Mouse (Mus musculus) MEL (cell line): ENCODE results near the gene Dapl1. TPM values are rescaled to one million over a fixed set of nuclear protein-coding genes. Genes with fewer than 3 reads are reported as not detected.

ENCODE experiments used
- DNase-seq: peaks from one replicate; pipeline ENCODE4 v3.0.0; 2011; ENCODE audit warnings: low read depth, low spot score
- H3K27ac ChIP-seq: 2 replicates; pipeline ENCODE4 v1.5.1; 2012; ENCODE audit warnings: low read depth, mild to moderate bottlenecking, control low read depth, low read length, moderate library complexity; ENCODE audit not compliant: control insufficient read depth
- H3K27me3 ChIP-seq, 2 experiments: fragments of 150-350 bp in 1 of 2; sonication (generic) in 1 of 2; 2 replicates each; pipeline ENCODE4 v1.6.1; 2012; ENCODE audit warnings: low read length in 2 of 2, mild to moderate bottlenecking in 2 of 2, improper control_type of control experiment in 1 of 2, moderate library complexity in 1 of 2; ENCODE audit not compliant: insufficient read depth in 2 of 2, control insufficient read depth in 1 of 2
- H3K36me3 ChIP-seq, 2 experiments: 2 replicates each; pipeline ENCODE4 v1.6.1; 2012 to 2014; ENCODE audit warnings: low read length in 2 of 2, improper control_type of control experiment in 1 of 2, inconsistent platforms in 1 of 2, mild to moderate bottlenecking in 1 of 2; ENCODE audit not compliant: insufficient read depth in 2 of 2, control insufficient read depth in 1 of 2
- H3K4me1 ChIP-seq, 2 experiments: fragments of 150-350 bp in 1 of 2; sonication (generic) in 1 of 2; 2 replicates each; pipeline ENCODE4 v1.6.1; 2012; ENCODE audit warnings: low read length in 2 of 2, improper control_type of control experiment in 1 of 2, mild to moderate bottlenecking in 1 of 2; ENCODE audit not compliant: insufficient read depth in 2 of 2, control insufficient read depth in 1 of 2
- H3K4me3 ChIP-seq, 2 experiments: fragments of 150-350 bp in 1 of 2; sonication (generic) in 1 of 2; 2 replicates each; pipeline ENCODE4 v1.5.1; 2012; ENCODE audit warnings: low read depth in 2 of 2, low read length in 2 of 2, mild to moderate bottlenecking in 2 of 2, moderate library complexity in 2 of 2, control low read depth in 1 of 2, improper control_type of control experiment in 1 of 2; ENCODE audit not compliant: control insufficient read depth in 1 of 2, insufficient read depth in 1 of 2
- H3K79me2 ChIP-seq: 2 replicates; pipeline ENCODE4 v1.6.1; 2012; ENCODE audit warnings: mild to moderate bottlenecking, low read length, moderate library complexity; ENCODE audit not compliant: control insufficient read depth, poor library complexity, insufficient read depth
- H3K9ac ChIP-seq: 2 replicates; pipeline ENCODE4 v1.6.1; 2012; ENCODE audit warnings: low read depth, mild to moderate bottlenecking, control low read depth, low read length, moderate library complexity; ENCODE audit not compliant: control insufficient read depth, poor library complexity, severe bottlenecking
- H3K9me3 ChIP-seq: fragments of 150-350 bp; sonication (generic); replicated peaks from 2 replicates; pipeline ENCODE4 v1.6.1; 2012; ENCODE audit warnings: mild to moderate bottlenecking, low read length, improper control_type of control experiment, moderate library complexity; ENCODE audit not compliant: insufficient read depth
- CHD1 ChIP-seq: IDR thresholded peaks from 2 replicates; pipeline ENCODE4 v1.6.1; 2012; ENCODE audit warnings: low read depth, mild to moderate bottlenecking, inconsistent platforms, low read length, improper control_type of control experiment
- ELF1 ChIP-seq: IDR thresholded peaks from 2 replicates; pipeline ENCODE4 v1.6.1; 2014; ENCODE audit warnings: low read depth, mild to moderate bottlenecking, inconsistent platforms, low read length, improper control_type of control experiment, moderate library complexity
- EP300 ChIP-seq, 2 experiments: IDR thresholded peaks; 2 replicates each; pipeline ENCODE4 v1.6.1; 2011; ENCODE audit warnings: improper control_type of control experiment in 2 of 2, low read length in 2 of 2, low read depth in 1 of 2, mild to moderate bottlenecking in 1 of 2
- ETS1 ChIP-seq: IDR thresholded peaks from 2 replicates; pipeline ENCODE4 v1.6.1; 2012; ENCODE audit warnings: low read depth, mild to moderate bottlenecking, inconsistent platforms, low read length, improper control_type of control experiment, moderate library complexity
- GATA1 ChIP-seq: IDR thresholded peaks from 2 replicates; pipeline ENCODE4 v1.6.1; 2011; ENCODE audit warnings: low read depth, low read length, improper control_type of control experiment
- HCFC1 ChIP-seq: IDR thresholded peaks from 2 replicates; pipeline ENCODE4 v1.6.1; 2012; ENCODE audit warnings: low read depth, mild to moderate bottlenecking, inconsistent platforms, low read length, improper control_type of control experiment, moderate library complexity
- MAZ ChIP-seq: IDR thresholded peaks from 2 replicates; pipeline ENCODE4 v1.6.1; 2012; ENCODE audit warnings: low read depth, mild to moderate bottlenecking, inconsistent platforms, low read length, improper control_type of control experiment
- MXI1 ChIP-seq: IDR thresholded peaks from 2 replicates; pipeline ENCODE4 v1.6.1; 2011; ENCODE audit warnings: mild to moderate bottlenecking, low read depth, low read length, improper control_type of control experiment
- MYC ChIP-seq: IDR thresholded peaks from 2 replicates; pipeline ENCODE4 v1.6.1; 2011; ENCODE audit warnings: low read depth, mild to moderate bottlenecking, low read length, improper control_type of control experiment, moderate library complexity
- POLR2AphosphoS2 ChIP-seq: IDR thresholded peaks from 2 replicates; pipeline ENCODE4 v1.6.1; 2011; ENCODE audit warnings: low read length, improper control_type of control experiment
- SMC3 ChIP-seq: IDR thresholded peaks from 2 replicates; pipeline ENCODE4 v1.6.1; 2011; ENCODE audit warnings: low read depth, low read length, improper control_type of control experiment
- TBP ChIP-seq: IDR thresholded peaks from 2 replicates; pipeline ENCODE4 v1.8.0; 2011; ENCODE audit warnings: low read depth, low read length, improper control_type of control experiment
- UBTF ChIP-seq: IDR thresholded peaks from 2 replicates; pipeline ENCODE4 v1.6.1; 2012; ENCODE audit warnings: low read depth, mild to moderate bottlenecking, inconsistent platforms, low read length, improper control_type of control experiment, moderate library complexity, borderline replicate concordance; ENCODE audit not compliant: insufficient read depth
- USF2 ChIP-seq, 2 experiments: IDR thresholded peaks; 2 replicates each; pipeline ENCODE4 v1.6.1; 2011 to 2012; ENCODE audit warnings: improper control_type of control experiment in 2 of 2, low read length in 2 of 2, borderline replicate concordance in 1 of 2, inconsistent platforms in 1 of 2, low read depth in 1 of 2, mild to moderate bottlenecking in 1 of 2; ENCODE audit not compliant: insufficient read depth in 1 of 2
- ZC3H11A ChIP-seq: IDR thresholded peaks from 2 replicates; pipeline ENCODE4 v1.6.1; 2012; ENCODE audit warnings: low read depth, mild to moderate bottlenecking, inconsistent platforms, low read length, improper control_type of control experiment
- ZMIZ1 ChIP-seq: IDR thresholded peaks from 2 replicates; pipeline ENCODE4 v1.6.1; 2012; ENCODE audit warnings: low read depth, mild to moderate bottlenecking, inconsistent platforms, low read length, improper control_type of control experiment, moderate library complexity
- ZNF384 ChIP-seq: IDR thresholded peaks from 2 replicates; pipeline ENCODE4 v1.6.1; 2012; ENCODE audit warnings: low read depth, mild to moderate bottlenecking, inconsistent platforms, low read length, improper control_type of control experiment
- polyA plus RNA-seq, 2 experiments: library from polyadenylated mRNA; stranded (reverse) in 1 of 2; unstranded in 1 of 2; fragments of >175 nt in 1 of 2; fragments of >200 nt in 1 of 2; gene quantifications; 2 replicates each; pipeline versions ENCODE4 v1.2.1 to v1.2.4; 2012; ENCODE audit warnings: low replicate concordance in 2 of 2, low read depth in 1 of 2; ENCODE audit not compliant: insufficient read length in 2 of 2, insufficient read depth in 1 of 2, missing spikeins in 1 of 2
- total RNA-seq: library from RNA; depleted of rRNA; stranded (reverse); fragments of 300-350 nt; gene quantifications from 2 replicates; pipeline ENCODE4 v1.2.3, GENCODE M21; 2012

Gene Dapl1
- total and polyA plus RNA-seq, 3 experiments, result not detected

- no peak for DNase-seq
- Histone ChIP-seq H3K4me1 (no peaks in the 10 kb centered on the region), H3K79me2 (no peaks in the 10 kb centered on the region), H3K27ac (no peak overlapping the region), H3K36me3 (no peaks in the 10 kb centered on the region)
- TF ChIP-seq MXI1, result no peak
- no peak for TF ChIP-seq HCFC1
- TF ChIP-seq UBTF, result no peak
- no peak for TF ChIP-seq CHD1
- TF ChIP-seq ETS1, result no peak
- TF ChIP-seq MAZ, result no peak
- no peak for TF ChIP-seq GATA1
- no peak for TF ChIP-seq TBP
- TF ChIP-seq ELF1, result no peak
- no peak for TF ChIP-seq POLR2AphosphoS2
- no peak for TF ChIP-seq ZNF384
- TF ChIP-seq EP300 (IDR thresholded peaks at IDR 0.05; ENCODE audit: low read depth in 1 of 2, low read length in 2 of 2), result no peak
- TF ChIP-seq ZMIZ1, result no peak
- no peak for TF ChIP-seq SMC3
- no peak for TF ChIP-seq ZC3H11A
- TF ChIP-seq, all 39 proteins: peak for 0
- Histone ChIP-seq H3K4me3 (no peak overlapping the region), H3K27me3 (no peaks in the 10 kb centered on the region), H3K9me3 (no peaks in the 10 kb centered on the region), H3K9ac (no peak overlapping the region)
Measured at GRCm38 (mm10) chr2:59469590-59470245, 14.7 kb upstream of the Dapl1 start.

- no peaks in the 10 kb centered on the region for H3K9me3 ChIP-seq
- no peaks in the 10 kb centered on the region for H3K4me1 ChIP-seq
- no peak overlapping the region for H3K4me3 ChIP-seq
- H3K27me3 ChIP-seq, result no peaks in the 10 kb centered on the region
- no peak overlapping the region for H3K27ac ChIP-seq
- no peak for DNase-seq
- H3K9ac ChIP-seq, result no peak overlapping the region
- no peaks in the 10 kb centered on the region for H3K36me3 ChIP-seq
- no peaks in the 10 kb centered on the region for H3K79me2 ChIP-seq
- TF ChIP-seq MYC (no peak), USF2 (IDR thresholded peaks at IDR 0.05; ENCODE audit: borderline replicate concordance in 1 of 2, insufficient read depth in 1 of 2, low read depth in 1 of 2, low read length in 2 of 2) (no peak), SMC3 (no peak), MAZ (no peak)
Measured at GRCm38 (mm10) chr2:59470326-59471031, 14.0 kb upstream of the Dapl1 start.
